Mouse (Mus musculus) erythroblast, embryonic 14.5 days (primary cell): ENCODE measurements around the gene Kif27. TPM values are rescaled to one million over a fixed set of nuclear protein-coding genes. Genes with fewer than 3 reads are reported as not detected.
"Not testable (repeated sequence)": the region's sequence is repeated elsewhere in the genome, so short reads cannot be mapped to it uniquely, and the experiment has no call there.

Experiments
- H3K27me3 ChIP-seq: 2 replicates; pipeline ENCODE4 v1.6.1; 2012; ENCODE audit warnings: inconsistent platforms; ENCODE audit not compliant: control insufficient read depth
- H3K36me3 ChIP-seq: 2 replicates; pipeline ENCODE4 v1.6.1; 2012; ENCODE audit warnings: mild to moderate bottlenecking, inconsistent platforms; ENCODE audit not compliant: control insufficient read depth
- H3K4me1 ChIP-seq: 2 replicates; pipeline ENCODE4 v1.6.1; 2012; ENCODE audit warnings: inconsistent platforms; ENCODE audit not compliant: control insufficient read depth
- H3K4me3 ChIP-seq: replicated peaks from 2 replicates; pipeline ENCODE3; 2012; ENCODE audit warnings: moderate library complexity, mild to moderate bottlenecking, inconsistent platforms
- H3K9me3 ChIP-seq: 2 replicates; pipeline ENCODE4 v1.6.1; 2012; ENCODE audit warnings: low read length, inconsistent platforms, mixed read lengths; ENCODE audit not compliant: control insufficient read depth
- GATA1 ChIP-seq: IDR thresholded peaks from 2 replicates; pipeline ENCODE4 v1.6.1; 2012; ENCODE audit warnings: low read length, inconsistent platforms, mixed read lengths
- TAL1 ChIP-seq: IDR thresholded peaks from 3 replicates; pipeline ENCODE4 v1.6.1; 2012; ENCODE audit warnings: low read length, inconsistent platforms, mixed read lengths
- polyA plus RNA-seq: library from polyadenylated mRNA; stranded (reverse); fragments of >175 nt; gene quantifications from 2 replicates; pipeline ENCODE4 v1.2.3, GENCODE M21; 2012

The Kif27 gene
- 0.01 TPM in 1 of 2 replicates, not detected in the other for polyA plus RNA-seq

- H3K27me3 ChIP-seq = peaks cover 11% of the 10 kb centered on the region
- H3K9me3 ChIP-seq = 0 out of 2 replicates have a peak, but pooled peaks cover 2% of the 10 kb centered on the region
- no peaks in the 10 kb centered on the region for H3K36me3 ChIP-seq
- H3K4me3 ChIP-seq = peak within 1 kb of the TSS; percentile 67
- TF ChIP-seq TAL1 (no peak), GATA1 (no peak)
- H3K4me1 ChIP-seq = peaks cover 11% of the 10 kb centered on the region
These were observed at the start of gene Kif27 for GRCm38 (mm10) chr13:58358629-58359303. Gene Kif27 (minus strand): TSS chr13:58359122.

- Histone ChIP-seq H3K36me3 (peaks cover 56% of the 10 kb centered on the region), H3K4me3 (peak within 1 kb of the TSS; percentile 99), H3K4me1 (peaks cover 30% of the 10 kb centered on the region)
- H3K27me3 ChIP-seq, H3K9me3 ChIP-seq: not testable (repeated sequence)
These were observed 44.3 kb upstream of the Kif27 start, which contains the start of gene Hnrnpk for GRCm38 (mm10) chr13:58403243-58403642. Gene Hnrnpk (minus strand): TSS chr13:58403343.

- H3K4me3 ChIP-seq = peak overlapping the region; percentile 99
- no peaks in the 10 kb centered on the region for H3K9me3 ChIP-seq
- peaks cover 30% of the 10 kb centered on the region for H3K4me1 ChIP-seq
- H3K36me3 ChIP-seq = peaks cover 61% of the 10 kb centered on the region
- TF ChIP-seq GATA1 (no peak), TAL1 (no peak)
- H3K27me3 ChIP-seq = no peaks in the 10 kb centered on the region
These were observed 43.8 kb upstream of the Kif27 start for GRCm38 (mm10) chr13:58402744-58403110.

- Histone ChIP-seq H3K9me3 (no peaks in the 10 kb centered on the region), H3K4me1 (peaks cover 32% of the 10 kb centered on the region), H3K27me3 (no peaks in the 10 kb centered on the region), H3K36me3 (peaks cover 61% of the 10 kb centered on the region), H3K4me3 (peak within 1 kb of the TSS; percentile 99)
- TF ChIP-seq GATA1 (no peak), TAL1 (no peak)
These were observed 43.3 kb upstream of the Kif27 start, which contains the start of gene Rmi1 for GRCm38 (mm10) chr13:58402003-58402743. Gene Rmi1 (plus strand): TSS chr13:58402248.

GRCm38 (mm10) chr13:58401135-58402002 is 42.4 kb upstream of the Kif27 start:
- peak overlapping the region; percentile 99 for H3K4me3 ChIP-seq
- peaks cover 62% of the 10 kb centered on the region for H3K36me3 ChIP-seq
- H3K4me1 ChIP-seq = peaks cover 29% of the 10 kb centered on the region
- TF ChIP-seq GATA1 = no peak
- no peak for TF ChIP-seq TAL1
- no peaks in the 10 kb centered on the region for H3K9me3 ChIP-seq
- no peaks in the 10 kb centered on the region for H3K27me3 ChIP-seq

GRCm38 (mm10) chr13:58400576-58400975 is 41.7 kb upstream of the Kif27 start:
- Histone ChIP-seq H3K27me3 (no peaks in the 10 kb centered on the region), H3K4me3 (peak overlapping the region; percentile 99), H3K4me1 (peaks cover 25% of the 10 kb centered on the region), H3K9me3 (no peaks in the 10 kb centered on the region), H3K36me3 (peaks cover 62% of the 10 kb centered on the region)
- no peak for TF ChIP-seq TAL1
- no peak for TF ChIP-seq GATA1

- peaks cover 12% of the 10 kb centered on the region for H3K4me1 ChIP-seq
These were observed 38.7 kb upstream of the Kif27 start for GRCm38 (mm10) chr13:58397651-58398050.

GRCm38 (mm10) chr13:58394392-58394791 is 35.5 kb upstream of the Kif27 start:
- not testable (repeated sequence) for H3K27me3 ChIP-seq, H3K9me3 ChIP-seq, H3K4me3 ChIP-seq, H3K4me1 ChIP-seq
- peaks cover 97% of the 10 kb centered on the region for H3K36me3 ChIP-seq

More at GRCm38 (mm10) chr13:58397651-58398050, 38.7 kb upstream of the Kif27 start:
- H3K36me3 ChIP-seq = peaks cover 81% of the 10 kb centered on the region
- TF ChIP-seq GATA1 (no peak), TAL1 (no peak)
- no peaks in the 10 kb centered on the region for H3K9me3 ChIP-seq
- no peaks in the 10 kb centered on the region for H3K27me3 ChIP-seq
- H3K4me3 ChIP-seq = no peak overlapping the region

- H3K27me3 ChIP-seq = no peaks in the 10 kb centered on the region
- peaks cover 23% of the 10 kb centered on the region for H3K4me1 ChIP-seq
- TF ChIP-seq GATA1 (no peak), TAL1 (no peak)
- H3K9me3 ChIP-seq = no peaks in the 10 kb centered on the region
- H3K36me3 ChIP-seq = peaks cover 59% of the 10 kb centered on the region
- no peak overlapping the region for H3K4me3 ChIP-seq
These were observed 30.5 kb upstream of the Kif27 start for GRCm38 (mm10) chr13:58389324-58389951.
